Mouse (Mus musculus): Measurements from ENCODE around the gene Cox7a1. TPM values are rescaled to one million over a fixed set of nuclear protein-coding genes. Genes with fewer than 3 reads are reported as not detected.
"Not testable (repeated sequence)": the region's sequence is repeated elsewhere in the genome, so short reads cannot be mapped to it uniquely, and the experiment has no call there.

The Cox7a1 gene
- polyA plus RNA-seq, 1 experiment from 2014 or later, result 6.1 TPM

- Histone ChIP-seq H3K36me3 (ENCODE audit: inconsistent target) (no peaks in the 10 kb centered on the region), H3K79me2 (ENCODE audit: inconsistent target) (peaks cover 11% of the 10 kb centered on the region), H3K4me3 (ENCODE audit: inconsistent target) (no peak within 1 kb of the TSS), H3K27ac (no peak within 1 kb of the TSS)
- WGBS (ENCODE audit: missing documents), result 13% methylated on average over 8 of the region's 8 CpGs
These were observed 14.6 kb downstream of the Cox7a1 start, which contains the start of gene Capns1 for GRCm38 (mm10) chr7:30198481-30198971. TSS of gene Capns1 (minus strand) at chr7:30198811.

DNA sequence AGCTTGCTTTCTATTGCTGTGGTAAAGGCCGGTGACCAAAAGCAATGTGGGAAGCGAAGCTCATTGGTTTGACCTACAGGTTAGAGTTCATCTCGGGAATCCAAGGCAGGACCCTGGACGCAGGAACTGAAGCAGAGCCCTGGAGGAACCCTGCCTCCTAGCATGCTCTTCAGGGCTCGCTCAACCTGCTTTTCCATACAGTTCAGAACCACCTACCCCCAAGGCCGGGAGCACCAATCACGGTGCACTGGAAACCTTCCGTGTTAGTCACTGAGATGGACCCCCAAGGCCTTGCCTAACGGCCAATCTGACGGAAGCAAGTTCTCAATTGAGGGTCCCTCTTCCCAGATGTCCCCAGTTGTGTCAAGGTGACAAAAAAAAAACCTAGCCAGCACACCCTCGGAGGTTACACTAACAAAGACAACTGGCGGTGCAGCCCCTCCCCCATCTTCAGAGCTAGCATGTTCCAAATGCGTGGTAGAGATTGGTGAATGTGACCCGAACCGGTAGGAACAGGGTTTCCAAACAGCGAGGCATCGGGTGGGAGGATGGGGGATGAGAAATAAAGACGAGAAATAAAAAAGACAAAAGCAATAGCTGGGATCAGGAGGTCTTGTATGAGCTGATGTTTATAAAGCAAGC lies 15.7 kb downstream of the Cox7a1 start:
- Histone ChIP-seq H3K27ac (no peak overlapping the region), H3K4me3 (ENCODE audit: inconsistent target) (no peak overlapping the region), H3K79me2 (ENCODE audit: inconsistent target) (peaks cover 2% of the 10 kb centered on the region), H3K36me3 (ENCODE audit: inconsistent target) (no peaks in the 10 kb centered on the region)
- WGBS (ENCODE audit: missing documents), result 88% methylated on average over 18 of the region's 18 CpGs

- 94% methylated on average over 5 of the region's 5 CpGs for WGBS (ENCODE audit: missing documents)
- no peak overlapping the region for H3K4me3 ChIP-seq (ENCODE audit: inconsistent target)
- no peak overlapping the region for H3K27ac ChIP-seq
These were observed 16.3 kb downstream of the Cox7a1 start for GRCm38 (mm10) chr7:30200200-30200599.

GRCm38 (mm10) chr7:30200661-30201060 lies 16.7 kb downstream of the Cox7a1 start:
- not testable (repeated sequence) for H3K27ac ChIP-seq; H3K4me3 ChIP-seq (ENCODE audit: inconsistent target); H3K36me3 ChIP-seq (ENCODE audit: inconsistent target); H3K79me2 ChIP-seq (ENCODE audit: inconsistent target)
- WGBS (ENCODE audit: missing documents), result 100% methylated on average over 3 of the region's 5 CpGs

More at GRCm38 (mm10) chr7:30200200-30200599, 16.3 kb downstream of the Cox7a1 start:
- H3K79me2 ChIP-seq (ENCODE audit: inconsistent target), result no peaks in the 10 kb centered on the region
- no peaks in the 10 kb centered on the region for H3K36me3 ChIP-seq (ENCODE audit: inconsistent target)

- no peaks in the 10 kb centered on the region for H3K79me2 ChIP-seq (ENCODE audit: inconsistent target)
These were observed 19.1 kb downstream of the Cox7a1 start for GRCm38 (mm10) chr7:30202895-30203690.

DNA sequence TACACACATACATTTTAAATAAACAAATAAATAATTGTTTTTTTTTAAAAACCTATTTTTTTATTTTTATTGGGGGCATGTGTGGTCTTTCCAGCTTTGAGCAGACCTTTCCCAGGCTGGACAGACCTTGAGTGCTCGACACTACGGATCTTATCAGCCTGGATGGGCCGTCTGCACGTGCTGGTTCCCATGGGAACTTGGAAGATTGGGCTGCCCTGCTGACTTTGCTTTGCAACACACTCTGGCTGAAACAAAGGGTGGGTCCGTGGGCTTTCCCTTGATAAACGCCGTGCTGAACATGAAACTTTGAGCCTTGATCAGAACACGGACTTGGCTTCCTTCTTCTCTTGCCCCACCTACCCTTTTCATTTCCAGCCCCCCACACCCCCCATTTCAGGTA lies 20.4 kb downstream of the Cox7a1 start:
- H3K79me2 ChIP-seq (ENCODE audit: inconsistent target), result no peaks in the 10 kb centered on the region
- no peaks in the 10 kb centered on the region for H3K36me3 ChIP-seq (ENCODE audit: inconsistent target)
- WGBS (ENCODE audit: missing documents), result 49% methylated on average over 8 of the region's 8 CpGs
- no peak overlapping the region for H3K4me3 ChIP-seq (ENCODE audit: inconsistent target)
- H3K27ac ChIP-seq, result no peak overlapping the region

More at GRCm38 (mm10) chr7:30202895-30203690, 19.1 kb downstream of the Cox7a1 start:
- 96% methylated on average over 11 of the region's 11 CpGs for WGBS (ENCODE audit: missing documents)
- no peak overlapping the region for H3K27ac ChIP-seq
- no peaks in the 10 kb centered on the region for H3K36me3 ChIP-seq (ENCODE audit: inconsistent target)
- no peak overlapping the region for H3K4me3 ChIP-seq (ENCODE audit: inconsistent target)

GRCm38 (mm10) chr7:30205383-30205782 lies 21.4 kb downstream of the Cox7a1 start:
- H3K27ac ChIP-seq, result no peak overlapping the region
- WGBS (ENCODE audit: missing documents), result 14% methylated on average over 2 of the region's 2 CpGs
- H3K79me2 ChIP-seq (ENCODE audit: inconsistent target), result no peaks in the 10 kb centered on the region
- H3K4me3 ChIP-seq (ENCODE audit: inconsistent target), result no peak overlapping the region
- no peaks in the 10 kb centered on the region for H3K36me3 ChIP-seq (ENCODE audit: inconsistent target)

- H3K79me2 ChIP-seq (ENCODE audit: inconsistent target); H3K36me3 ChIP-seq (ENCODE audit: inconsistent target); H3K27ac ChIP-seq; H3K4me3 ChIP-seq (ENCODE audit: inconsistent target): not testable (repeated sequence)
- 69% methylated on average over 5 of the region's 5 CpGs for WGBS (ENCODE audit: missing documents)
These were observed 22.4 kb downstream of the Cox7a1 start for GRCm38 (mm10) chr7:30206364-30206763.

DNA sequence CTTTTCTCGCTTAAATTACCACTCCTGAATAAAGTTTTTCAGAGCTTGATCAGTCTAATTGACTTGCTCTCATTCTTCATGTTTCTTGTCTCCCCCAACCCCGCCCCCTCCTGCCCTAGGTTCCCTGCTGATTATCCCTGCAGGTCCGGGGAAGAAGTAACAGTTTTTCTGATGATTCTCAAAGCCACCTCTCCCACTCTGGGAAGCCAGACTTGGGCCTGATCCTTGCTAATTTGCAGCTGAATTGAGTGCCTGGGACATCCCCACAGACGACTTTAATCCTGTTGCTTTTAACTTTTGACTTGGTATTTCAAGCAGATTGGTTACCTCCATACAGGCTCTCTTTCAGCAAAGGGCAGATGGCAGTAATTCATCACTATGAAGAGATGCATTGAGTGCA lies 27.1 kb downstream of the Cox7a1 start:
- H3K79me2 ChIP-seq (ENCODE audit: inconsistent target), result no peaks in the 10 kb centered on the region
- no peak overlapping the region for H3K27ac ChIP-seq
- H3K4me3 ChIP-seq (ENCODE audit: inconsistent target), result no peak overlapping the region
- WGBS (ENCODE audit: missing documents), result 63% methylated on average over 3 of the region's 4 CpGs
- H3K36me3 ChIP-seq (ENCODE audit: inconsistent target), result no peaks in the 10 kb centered on the region

GRCm38 (mm10) chr7:30213881-30214280 lies 29.9 kb downstream of the Cox7a1 start:
- H3K79me2 ChIP-seq (ENCODE audit: inconsistent target), result no peaks in the 10 kb centered on the region
- no peak overlapping the region for H3K27ac ChIP-seq
- H3K36me3 ChIP-seq (ENCODE audit: inconsistent target), result no peaks in the 10 kb centered on the region
- 93% methylated on average over 3 of the region's 3 CpGs for WGBS (ENCODE audit: missing documents)
- H3K4me3 ChIP-seq (ENCODE audit: inconsistent target), result no peak overlapping the region

DNA sequence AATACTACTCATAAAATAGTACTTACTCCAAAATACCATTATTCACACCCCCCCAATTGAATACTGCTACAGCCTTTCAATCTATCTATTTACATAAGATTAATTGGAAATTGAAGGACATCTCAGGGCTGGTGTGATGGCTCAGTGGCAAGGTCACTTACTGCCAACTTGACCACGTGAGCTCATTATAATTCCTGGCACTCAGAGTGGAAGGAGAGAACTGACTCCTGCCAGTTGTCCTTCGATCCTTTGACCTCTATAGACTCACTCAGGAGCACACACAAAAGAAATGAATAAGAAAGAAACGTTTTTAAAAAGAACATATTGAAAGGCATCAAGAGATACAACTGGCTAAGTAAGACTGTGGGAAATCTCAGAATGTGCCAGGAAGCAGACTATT lies 31.9 kb downstream of the Cox7a1 start:
- no peaks in the 10 kb centered on the region for H3K36me3 ChIP-seq (ENCODE audit: inconsistent target)
- H3K4me3 ChIP-seq (ENCODE audit: inconsistent target), result no peak overlapping the region
- H3K27ac ChIP-seq, result no peak overlapping the region
- 96% methylated on average over 3 of the region's 3 CpGs for WGBS (ENCODE audit: missing documents)
- no peaks in the 10 kb centered on the region for H3K79me2 ChIP-seq (ENCODE audit: inconsistent target)

GRCm38 (mm10) chr7:30216723-30217151 lies 32.8 kb downstream of the Cox7a1 start:
- Histone ChIP-seq H3K36me3 (ENCODE audit: inconsistent target) (no peaks in the 10 kb centered on the region), H3K27ac (no peak overlapping the region), H3K4me3 (ENCODE audit: inconsistent target) (no peak overlapping the region), H3K79me2 (ENCODE audit: inconsistent target) (no peaks in the 10 kb centered on the region)
- WGBS (ENCODE audit: missing documents), result under 1% methylated on average over 16 of the region's 16 CpGs

GRCm38 (mm10) chr7:30217277-30217676 lies 33.3 kb downstream of the Cox7a1 start:
- 90% methylated on average over 2 of the region's 2 CpGs for WGBS (ENCODE audit: missing documents)
- H3K27ac ChIP-seq, result no peak overlapping the region
- H3K79me2 ChIP-seq (ENCODE audit: inconsistent target), result no peaks in the 10 kb centered on the region
- H3K4me3 ChIP-seq (ENCODE audit: inconsistent target), result no peak overlapping the region
- no peaks in the 10 kb centered on the region for H3K36me3 ChIP-seq (ENCODE audit: inconsistent target)

DNA sequence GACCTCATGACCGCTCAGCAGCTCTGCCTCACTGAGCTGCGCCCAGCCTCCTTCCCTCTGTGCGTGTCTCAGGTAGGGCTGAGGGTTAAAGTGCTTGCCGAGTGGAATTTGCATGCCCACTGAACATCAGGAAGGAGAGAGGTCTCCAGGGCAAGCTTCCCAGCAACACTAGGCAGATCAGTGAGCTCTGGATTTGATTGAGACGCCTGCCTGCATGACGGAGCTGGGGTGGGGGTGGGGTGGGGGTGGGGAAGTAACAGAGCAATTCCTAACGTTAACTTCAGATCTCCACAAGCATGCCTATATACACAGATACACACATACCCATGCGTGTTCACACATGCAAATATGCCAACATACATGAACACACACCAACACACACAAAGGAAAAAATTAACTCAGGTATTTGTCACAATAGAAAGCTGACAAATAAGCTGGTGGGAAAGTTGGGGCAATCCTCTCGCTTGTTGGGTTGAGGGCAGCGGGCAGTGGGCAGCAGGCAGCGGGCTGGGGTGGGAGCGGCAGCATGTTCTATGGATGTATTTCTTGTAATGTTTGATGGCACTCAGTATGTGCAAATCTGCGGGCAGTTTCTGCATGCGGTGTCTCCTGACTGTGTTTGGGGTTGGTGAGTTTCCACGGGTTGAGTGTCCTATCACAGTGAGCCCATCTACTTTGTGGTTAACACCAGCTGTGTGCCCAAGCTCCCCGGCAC lies 35.5 kb downstream of the Cox7a1 start:
- no peak overlapping the region for H3K27ac ChIP-seq

GRCm38 (mm10) chr7:30220008-30220356 lies 36.0 kb downstream of the Cox7a1 start:
- H3K36me3 ChIP-seq (ENCODE audit: inconsistent target), result peaks cover 22% of the 10 kb centered on the region
- H3K27ac ChIP-seq, result no peak overlapping the region
- H3K79me2 ChIP-seq (ENCODE audit: inconsistent target), result no peaks in the 10 kb centered on the region
- 17% methylated on average over 11 of the region's 11 CpGs for WGBS (ENCODE audit: missing documents)
- peak overlapping the region; percentile 29; the same call in 1 of the 2 replicates for H3K4me3 ChIP-seq (ENCODE audit: inconsistent target)

More for the DNA sequence above, 35.5 kb downstream of the Cox7a1 start:
- Histone ChIP-seq H3K36me3 (ENCODE audit: inconsistent target) (peaks cover 17% of the 10 kb centered on the region), H3K4me3 (ENCODE audit: inconsistent target) (peak overlapping the region; percentile 29), H3K79me2 (ENCODE audit: inconsistent target) (no peaks in the 10 kb centered on the region)
- WGBS (ENCODE audit: missing documents), result 4% methylated on average over 16 of the region's 16 CpGs

All from macrophage (primary cell).